Mouse (Mus musculus): Measurements from ENCODE around the gene Gsn.

Gene Gsn

GRCm38 (mm10) chr2:35253751-35254150 lies 2.4 kb upstream of the Gsn start:
- no peak for DNase-seq (ENCODE audit: extremely low read depth, low read depth)

- no peak for DNase-seq (ENCODE audit: extremely low read depth, low read depth)
These were observed 1.2 kb upstream of the Gsn start for GRCm38 (mm10) chr2:35255004-35255403.

GRCm38 (mm10) chr2:35255462-35255861 lies 718 bp upstream of the Gsn start:
- no peak for DNase-seq (ENCODE audit: extremely low read depth, low read depth)

GRCm38 (mm10) chr2:35256932-35257331 lies 752 bp downstream of the Gsn start:
- no peak for DNase-seq (ENCODE audit: extremely low read depth, low read depth)

GRCm38 (mm10) chr2:35257886-35258285 lies 1.7 kb downstream of the Gsn start:
- no peak for DNase-seq (ENCODE audit: extremely low read depth, low read depth)

GRCm38 (mm10) chr2:35258590-35258989 lies 2.4 kb downstream of the Gsn start:
- DNase-seq (ENCODE audit: extremely low read depth, low read depth), result no peak

- peak; percentile 82 for DNase-seq (ENCODE audit: extremely low read depth, low read depth)
These were observed 3.3 kb downstream of the Gsn start for GRCm38 (mm10) chr2:35259338-35260080.

- DNase-seq (ENCODE audit: extremely low read depth, low read depth), result peak; percentile 27
These were observed 4.1 kb downstream of the Gsn start for GRCm38 (mm10) chr2:35260291-35260690.

GRCm38 (mm10) chr2:35264095-35264494 lies 7.9 kb downstream of the Gsn start:
- DNase-seq (ENCODE audit: extremely low read depth, low read depth), result peak; percentile 40

GRCm38 (mm10) chr2:35265296-35265695 lies 9.1 kb downstream of the Gsn start:
- DNase-seq (ENCODE audit: extremely low read depth, low read depth), result no peak

GRCm38 (mm10) chr2:35265775-35266174 lies 9.6 kb downstream of the Gsn start:
- no peak for DNase-seq (ENCODE audit: extremely low read depth, low read depth)

- DNase-seq (ENCODE audit: extremely low read depth, low read depth), result no peak
These were observed 10.2 kb downstream of the Gsn start for GRCm38 (mm10) chr2:35266251-35266905.

GRCm38 (mm10) chr2:35267156-35267875 lies 11.1 kb downstream of the Gsn start:
- no peak for DNase-seq (ENCODE audit: extremely low read depth, low read depth)

GRCm38 (mm10) chr2:35267876-35268566 lies 11.8 kb downstream of the Gsn start:
- no peak for DNase-seq (ENCODE audit: extremely low read depth, low read depth)

GRCm38 (mm10) chr2:35269136-35269535 lies 13.0 kb downstream of the Gsn start:
- DNase-seq (ENCODE audit: extremely low read depth, low read depth), result no peak

GRCm38 (mm10) chr2:35269716-35270260 lies 13.6 kb downstream of the Gsn start:
- no peak for DNase-seq (ENCODE audit: extremely low read depth, low read depth)

- no peak for DNase-seq (ENCODE audit: extremely low read depth, low read depth)
These were observed 14.4 kb downstream of the Gsn start for GRCm38 (mm10) chr2:35270531-35270984.

- DNase-seq (ENCODE audit: extremely low read depth, low read depth), result no peak
These were observed 15.6 kb downstream of the Gsn start for GRCm38 (mm10) chr2:35271817-35272216.

GRCm38 (mm10) chr2:35272881-35273280 lies 16.7 kb downstream of the Gsn start:
- DNase-seq (ENCODE audit: extremely low read depth, low read depth), result no peak

- DNase-seq (ENCODE audit: extremely low read depth, low read depth), result no peak
These were observed 17.4 kb downstream of the Gsn start for GRCm38 (mm10) chr2:35273536-35273935.

- no peak for DNase-seq (ENCODE audit: extremely low read depth, low read depth)
These were observed 21.5 kb downstream of the Gsn start for GRCm38 (mm10) chr2:35277686-35278085.

Data from MEL-GATA-1-ER (cell line).